Mouse (Mus musculus) heart, embryonic 15.5 days (tissue): ENCODE results near the gene Serinc3. TPM values are rescaled to one million over a fixed set of nuclear protein-coding genes. Genes with fewer than 3 reads are reported as not detected.
"Not testable (repeated sequence)": the region's sequence is repeated elsewhere in the genome, so short reads cannot be mapped to it uniquely, and the experiment has no call there.

ENCODE experiments used
- ATAC-seq: fragments of 200-750 bp; cut with Nextera tagmentation; replicated peaks from 2 replicates; pipeline ENCODE4 v1.8.0; 2017; ENCODE audit warnings: low read depth, moderate TSS enrichment; ENCODE audit not compliant: insufficient number of reproducible peaks, insufficient read depth, low FRiP score
- H3K27ac ChIP-seq: fragments of 300-500 bp; sonication (generic); 2 replicates; pipeline ENCODE4 v1.5.1; 2015; ENCODE audit warnings: mild to moderate bottlenecking, inconsistent platforms
- H3K27me3 ChIP-seq: fragments of 300-500 bp; sonication (generic); 2 replicates; pipeline ENCODE4 v1.6.1; 2015; ENCODE audit warnings: inconsistent platforms
- H3K36me3 ChIP-seq: fragments of 300-500 bp; sonication (generic); 2 replicates; pipeline ENCODE4 v1.6.1; 2015; ENCODE audit warnings: mild to moderate bottlenecking, inconsistent platforms
- H3K4me1 ChIP-seq: fragments of 300-500 bp; sonication (generic); replicated peaks from 2 replicates; pipeline ENCODE4 v1.6.1; 2015; ENCODE audit warnings: inconsistent platforms
- H3K4me2 ChIP-seq: fragments of 300-500 bp; sonication (generic); 2 replicates; pipeline ENCODE4 v1.6.1; 2015; ENCODE audit warnings: inconsistent platforms, mild to moderate bottlenecking, moderate library complexity
- H3K4me3 ChIP-seq: fragments of 300-500 bp; sonication (generic); 2 replicates; pipeline ENCODE4 v1.5.1; 2015; ENCODE audit warnings: mild to moderate bottlenecking, inconsistent platforms
- H3K9ac ChIP-seq: fragments of 300-500 bp; sonication (generic); 2 replicates; pipeline ENCODE4 v1.6.1; 2015; ENCODE audit warnings: mild to moderate bottlenecking, inconsistent platforms
- H3K9me3 ChIP-seq: fragments of 300-500 bp; sonication (generic); replicated peaks from 2 replicates; pipeline ENCODE4 v1.6.1; 2016; ENCODE audit warnings: inconsistent platforms
- WGBS: fragments of 180-500 bp; shearing (Covaris S2); methylation state at CpG from one replicate; pipeline ENCODE4 v1.1.7; 2015; ENCODE audit warnings: mixed read lengths; 5-methylcytosine and 5-hydroxymethylcytosine counted together
- polyA plus RNA-seq: library from polyadenylated mRNA; unstranded; fragments of >200 nt; fragmentation: Nextera tagmentation; extraction: Ambion mirVana; gene quantifications from 2 replicates; pipeline ENCODE4 v1.2.1, GENCODE M21; 2015

The Serinc3 gene
- polyA plus RNA-seq, 1 experiment from 2014 or later, result 54.8 TPM

DNA sequence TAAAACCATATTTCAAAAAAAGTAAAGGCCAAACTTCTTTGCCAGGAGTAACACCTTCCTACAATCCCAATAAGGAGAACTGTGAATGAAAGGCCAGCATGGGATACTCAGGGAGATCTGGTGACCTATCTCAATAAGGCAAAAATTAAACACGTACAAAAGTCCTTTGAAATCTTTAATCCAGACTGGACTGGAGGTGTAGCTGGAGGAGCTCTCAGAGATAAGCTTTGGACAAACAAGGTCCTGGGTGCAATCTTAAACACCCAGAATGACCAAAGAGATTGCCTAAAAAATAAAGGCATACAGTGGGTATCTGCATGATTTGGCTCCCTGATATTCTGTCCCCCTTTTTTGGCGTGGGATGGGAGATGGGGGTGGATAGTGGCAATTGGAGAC is 1.4 kb downstream of the Serinc3 start:
- Histone ChIP-seq H3K9me3 (no peaks in the 10 kb centered on the region), H3K4me3 (peak overlapping the region; percentile 94), H3K4me2 (peak overlapping the region; percentile 70), H3K36me3 (no peaks in the 10 kb centered on the region), H3K4me1 (peaks cover 62% of the 10 kb centered on the region), H3K9ac (peak overlapping the region; percentile 95), H3K27me3 (no peaks in the 10 kb centered on the region), H3K27ac (peak overlapping the region; percentile 99)
- ATAC-seq, result no peak
- WGBS, result 50% methylated on average over 2 of the region's 2 CpGs

- H3K4me3 ChIP-seq, result peak overlapping the region; percentile 94
- H3K36me3 ChIP-seq, result no peaks in the 10 kb centered on the region
- peak overlapping the region; percentile 70 for H3K4me2 ChIP-seq
- H3K4me1 ChIP-seq, result peaks cover 68% of the 10 kb centered on the region
- ATAC-seq, result no peak
- H3K27ac ChIP-seq, result peak overlapping the region; percentile 99
- no peaks in the 10 kb centered on the region for H3K9me3 ChIP-seq
- H3K27me3 ChIP-seq, result no peaks in the 10 kb centered on the region
- 80% methylated on average over 30 of the region's 30 CpGs for WGBS
- peak overlapping the region; percentile 95; the same call in 1 of the 2 replicates for H3K9ac ChIP-seq
These were observed 2.0 kb downstream of the Serinc3 start for GRCm38 (mm10) chr2:163642685-163643575.

DNA sequence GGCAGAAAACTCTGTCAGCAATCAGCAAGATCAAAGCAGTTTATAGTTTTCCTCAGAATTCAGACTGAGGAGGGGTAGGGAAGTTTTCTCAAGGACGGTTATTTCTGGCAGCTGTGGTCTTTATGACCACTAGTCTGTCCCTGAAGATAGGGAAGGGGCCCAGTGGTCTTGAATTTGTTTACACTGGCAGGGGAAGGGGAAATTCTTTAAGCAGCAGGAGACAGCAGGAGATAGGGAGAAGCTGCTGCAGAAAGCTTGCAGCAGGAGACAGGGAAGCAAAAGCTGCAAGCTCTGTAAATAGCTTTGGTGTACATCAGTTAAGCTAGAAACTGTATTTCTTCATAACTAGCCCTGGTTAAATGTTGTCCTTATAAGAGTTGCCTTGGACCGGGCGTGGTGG is 3.2 kb downstream of the Serinc3 start:
- ATAC-seq, result no peak
- Histone ChIP-seq H3K4me2 (peak overlapping the region; percentile 70), H3K4me1 (peaks cover 76% of the 10 kb centered on the region), H3K4me3 (no peak overlapping the region), H3K36me3 (no peaks in the 10 kb centered on the region), H3K9me3 (no peaks in the 10 kb centered on the region), H3K27ac (peak overlapping the region; percentile 99), H3K9ac (no peak overlapping the region), H3K27me3 (no peaks in the 10 kb centered on the region)
- WGBS, result 53% methylated on average over 3 of the region's 3 CpGs

- H3K4me2 ChIP-seq, result no peak overlapping the region; the same call in 1 of the 2 replicates
These were observed 4.4 kb downstream of the Serinc3 start for GRCm38 (mm10) chr2:163640493-163640892.

GRCm38 (mm10) chr2:163637655-163638266 is 7.2 kb downstream of the Serinc3 start:
- Histone ChIP-seq H3K9ac (no peak overlapping the region), H3K36me3 (peaks cover 21% of the 10 kb centered on the region), H3K27ac (peak overlapping the region; percentile 71)

More at GRCm38 (mm10) chr2:163640493-163640892, 4.4 kb downstream of the Serinc3 start:
- 0 out of 2 replicates have a peak overlapping the region, but pooled peaks have one; percentile 24 for H3K27ac ChIP-seq
- WGBS, result 73% methylated on average over 3 of the region's 3 CpGs
- peaks cover 8% of the 10 kb centered on the region for H3K36me3 ChIP-seq
- ATAC-seq, result no peak
- peaks cover 68% of the 10 kb centered on the region for H3K4me1 ChIP-seq
- H3K9me3 ChIP-seq, result no peaks in the 10 kb centered on the region
- H3K27me3 ChIP-seq, result no peaks in the 10 kb centered on the region
- no peak overlapping the region for H3K9ac ChIP-seq
- H3K4me3 ChIP-seq, result no peak overlapping the region

GRCm38 (mm10) chr2:163636057-163636456 is 8.9 kb downstream of the Serinc3 start:
- no peak overlapping the region for H3K27ac ChIP-seq
- H3K36me3 ChIP-seq, result peaks cover 38% of the 10 kb centered on the region
- H3K4me1 ChIP-seq, result peaks cover 38% of the 10 kb centered on the region
- no peak overlapping the region for H3K9ac ChIP-seq
- no peak overlapping the region for H3K4me2 ChIP-seq
- no peak for ATAC-seq
- no peaks in the 10 kb centered on the region for H3K9me3 ChIP-seq
- 91% methylated on average over 2 of the region's 2 CpGs for WGBS
- H3K4me3 ChIP-seq, result no peak overlapping the region
- H3K27me3 ChIP-seq, result no peaks in the 10 kb centered on the region

More at GRCm38 (mm10) chr2:163637655-163638266, 7.2 kb downstream of the Serinc3 start:
- 0 out of 2 replicates have a peak, but pooled peaks have one; percentile 20 for ATAC-seq
- 10% methylated on average over 5 of the region's 5 CpGs for WGBS
- Histone ChIP-seq H3K27me3 (no peaks in the 10 kb centered on the region), H3K4me1 (peaks cover 53% of the 10 kb centered on the region), H3K4me2 (peak overlapping the region; percentile 20), H3K9me3 (no peaks in the 10 kb centered on the region), H3K4me3 (no peak overlapping the region)

DNA sequence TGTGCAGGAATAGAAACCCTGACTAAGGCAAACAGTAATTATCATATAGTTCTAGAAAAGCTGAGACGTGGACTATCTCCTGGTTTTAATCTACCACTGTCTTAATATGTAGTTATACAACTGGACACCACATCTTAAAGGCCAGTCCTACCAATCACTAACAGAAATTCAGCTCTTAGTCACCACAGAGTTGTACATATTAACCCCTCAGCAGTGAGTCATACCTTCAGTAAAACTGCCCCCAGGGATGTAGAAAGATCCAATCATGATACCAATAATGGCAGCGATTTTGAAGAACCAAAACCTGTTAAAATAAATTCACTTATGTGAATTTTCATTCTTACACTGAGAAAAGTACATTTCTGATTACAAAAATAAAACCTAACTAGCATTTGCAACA is 10.7 kb downstream of the Serinc3 start:
- Histone ChIP-seq H3K4me1 (peaks cover 20% of the 10 kb centered on the region), H3K36me3 (peaks cover 55% of the 10 kb centered on the region), H3K27ac (no peak overlapping the region), H3K4me3 (no peak overlapping the region), H3K4me2 (no peak overlapping the region), H3K27me3 (no peaks in the 10 kb centered on the region), H3K9ac (no peak overlapping the region), H3K9me3 (no peaks in the 10 kb centered on the region)
- 87% methylated on average over 2 of the region's 2 CpGs for WGBS
- no peak for ATAC-seq

- Histone ChIP-seq H3K4me1 (no peaks in the 10 kb centered on the region), H3K9me3 (no peaks in the 10 kb centered on the region), H3K9ac (no peak overlapping the region), H3K4me3 (no peak overlapping the region), H3K27ac (no peak overlapping the region), H3K27me3 (no peaks in the 10 kb centered on the region), H3K4me2 (no peak overlapping the region), H3K36me3 (peaks cover 80% of the 10 kb centered on the region)
- WGBS, result 90% methylated on average over 2 of the region's 2 CpGs
- no peak for ATAC-seq
These were observed 13.2 kb downstream of the Serinc3 start for GRCm38 (mm10) chr2:163631715-163632114.

DNA sequence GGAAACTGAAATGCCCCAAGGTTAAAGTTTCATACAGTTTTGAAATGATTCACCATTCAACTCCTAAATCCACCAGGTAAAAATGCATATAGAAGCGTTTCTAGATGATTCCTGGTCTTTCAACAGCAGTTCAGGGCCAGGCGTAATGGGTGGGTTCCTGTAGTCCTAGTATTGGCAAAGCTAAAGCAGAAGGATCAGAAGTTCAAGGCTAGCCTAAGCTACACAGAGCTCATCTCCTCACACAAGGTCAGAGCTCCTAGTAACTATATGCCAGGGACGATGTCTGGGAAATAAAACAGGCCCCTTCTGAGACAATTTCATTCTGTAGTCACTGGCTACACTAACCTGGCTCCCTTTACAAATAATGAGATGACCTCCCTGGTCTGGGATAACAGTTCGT is 13.7 kb downstream of the Serinc3 start:
- no peak overlapping the region for H3K9ac ChIP-seq
- H3K9me3 ChIP-seq, result no peaks in the 10 kb centered on the region
- H3K27me3 ChIP-seq, result no peaks in the 10 kb centered on the region
- no peak overlapping the region for H3K4me2 ChIP-seq
- no peak for ATAC-seq
- no peak overlapping the region for H3K27ac ChIP-seq
- H3K4me3 ChIP-seq, result no peak overlapping the region
- H3K4me1 ChIP-seq, result no peaks in the 10 kb centered on the region
- WGBS, result 91% methylated on average over 4 of the region's 4 CpGs
- peaks cover 83% of the 10 kb centered on the region for H3K36me3 ChIP-seq

GRCm38 (mm10) chr2:163621401-163621800 is 23.5 kb downstream of the Serinc3 start:
- not testable (repeated sequence) for H3K9me3 ChIP-seq, H3K9ac ChIP-seq, H3K4me3 ChIP-seq, ATAC-seq, H3K4me2 ChIP-seq, H3K4me1 ChIP-seq, H3K27me3 ChIP-seq, H3K27ac ChIP-seq
- WGBS, result 93% methylated on average over 3 of the region's 3 CpGs
- peaks cover 86% of the 10 kb centered on the region for H3K36me3 ChIP-seq

DNA sequence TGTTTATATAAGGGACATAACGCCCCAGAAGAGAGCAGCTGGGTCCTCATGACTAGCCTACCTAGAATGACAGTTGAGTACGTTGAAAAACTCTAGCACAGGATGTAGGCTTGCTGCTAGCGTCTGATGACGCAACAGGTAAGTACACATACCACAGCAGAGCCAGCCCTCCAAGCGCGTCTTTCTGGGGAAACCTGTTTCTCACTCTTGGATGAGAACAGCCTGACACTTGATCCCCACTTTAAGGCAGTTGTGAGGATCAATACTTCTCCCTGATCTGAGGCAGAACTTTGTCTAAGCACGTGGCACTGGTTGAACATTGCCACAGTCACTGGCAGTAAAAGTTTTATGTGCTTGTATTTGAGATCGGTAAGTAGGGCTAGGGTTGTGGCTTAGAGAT is 24.5 kb downstream of the Serinc3 start:
- no peak for ATAC-seq
- WGBS, result 86% methylated on average over 8 of the region's 8 CpGs
- H3K36me3 ChIP-seq, result peaks cover 85% of the 10 kb centered on the region

More for the DNA sequence above, 24.5 kb downstream of the Serinc3 start:
- Histone ChIP-seq H3K9ac (no peak overlapping the region), H3K27ac (no peak overlapping the region), H3K27me3 (no peaks in the 10 kb centered on the region), H3K9me3 (no peaks in the 10 kb centered on the region), H3K4me3 (no peak overlapping the region), H3K4me2 (no peak overlapping the region), H3K4me1 (0 out of 2 replicates have a peak, but pooled peaks cover 2% of the 10 kb centered on the region)
